Mouse (Mus musculus) kidney, adult 2 months (tissue): Measurements from ENCODE around the gene Smim24. TPM values are rescaled to one million over a fixed set of nuclear protein-coding genes. Genes with fewer than 3 reads are reported as not detected.

Source experiments
- DNase-seq: peaks from one replicate; pipeline ENCODE4 v3.0.0; 2021
- H3K27ac ChIP-seq: fragments of 200-500 bp; 2 replicates; pipeline ENCODE4 v1.5.1; 2012; ENCODE audit warnings: low read depth, low read length, control low read depth, inconsistent platforms; ENCODE audit not compliant: insufficient read depth
- H3K27me3 ChIP-seq: fragments of 200-500 bp; replicated peaks from 2 replicates; pipeline ENCODE4 v1.6.1; 2012; ENCODE audit warnings: mild to moderate bottlenecking, moderate library complexity, low read length, inconsistent platforms; ENCODE audit not compliant: control insufficient read depth, insufficient read depth
- H3K36me3 ChIP-seq: fragments of 200-500 bp; 2 replicates; pipeline ENCODE4 v1.6.1; 2012; ENCODE audit warnings: mild to moderate bottlenecking, moderate library complexity, low read length, inconsistent platforms; ENCODE audit not compliant: control insufficient read depth, insufficient read depth
- H3K4me1 ChIP-seq: fragments of 200-500 bp; 2 replicates; pipeline ENCODE4 v1.6.1; 2011; ENCODE audit warnings: low read length; ENCODE audit not compliant: control insufficient read depth, insufficient read depth
- H3K4me3 ChIP-seq: fragments of 200-500 bp; 2 replicates; pipeline ENCODE4 v1.5.1; 2011; ENCODE audit warnings: mild to moderate bottlenecking, low read depth, low read length, control low read depth; ENCODE audit not compliant: insufficient read depth
- CTCF ChIP-seq: fragments of 200-500 bp; conservative IDR thresholded peaks from 2 replicates; pipeline ENCODE4 v1.5.1; 2011; ENCODE audit warnings: low read depth, mild to moderate bottlenecking, control low read depth, low read length, moderate library complexity, mixed read lengths; ENCODE audit not compliant: insufficient read depth, insufficient read length
- POLR2A ChIP-seq: fragments of 200-500 bp; IDR thresholded peaks from one replicate; pipeline ENCODE4 v1.6.1; 2011; ENCODE audit warnings: low read depth, low read length, control low read depth
- WGBS: fragments of 180-500 bp; shearing (Covaris S2); methylation state at CpG from one replicate; pipeline ENCODE4 v1.1.7; 2018; 5-methylcytosine and 5-hydroxymethylcytosine counted together
- polyA plus RNA-seq: library from polyadenylated mRNA; depleted of rRNA; stranded (reverse); fragments of >200 nt; gene quantifications from 2 replicates; pipeline ENCODE4 v1.2.3, GENCODE M21; 2012

The Smim24 gene
- polyA plus RNA-seq, 1 experiment, result 694 TPM

GRCm38 (mm10) chr10:81351678-81352291, 41.1 kb upstream of the Smim24 start:
- Histone ChIP-seq H3K4me1 (peaks cover 17% of the 10 kb centered on the region), H3K4me3 (no peak overlapping the region), H3K27ac (no peak overlapping the region), H3K36me3 (no peaks in the 10 kb centered on the region), H3K27me3 (no peaks in the 10 kb centered on the region)
- DNase-seq, result no peak
- 36% methylated on average over 9 of the region's 9 CpGs for WGBS
- no peak for TF ChIP-seq POLR2A
- TF ChIP-seq CTCF, result no peak

GRCm38 (mm10) chr10:81354738-81355477, 37.9 kb upstream of the Smim24 start:
- no peak for TF ChIP-seq CTCF
- TF ChIP-seq POLR2A, result no peak
- H3K27ac ChIP-seq, result no peak overlapping the region
- WGBS, result 71% methylated on average over 9 of the region's 9 CpGs
- peak; percentile 27 for DNase-seq
- no peaks in the 10 kb centered on the region for H3K27me3 ChIP-seq
- H3K4me1 ChIP-seq, result peaks cover 19% of the 10 kb centered on the region
- H3K36me3 ChIP-seq, result no peaks in the 10 kb centered on the region
- no peak overlapping the region for H3K4me3 ChIP-seq

- no peaks in the 10 kb centered on the region for H3K27me3 ChIP-seq
- 73% methylated on average over 4 of the region's 4 CpGs for WGBS
These were observed 37.3 kb upstream of the Smim24 start for GRCm38 (mm10) chr10:81355533-81355932.

GRCm38 (mm10) chr10:81356352-81356990, 36.4 kb upstream of the Smim24 start:
- H3K4me3 ChIP-seq, result no peak overlapping the region
- WGBS, result 44% methylated on average over 12 of the region's 12 CpGs
- peak; percentile 57 for DNase-seq
- no peaks in the 10 kb centered on the region for H3K27me3 ChIP-seq
- H3K36me3 ChIP-seq, result no peaks in the 10 kb centered on the region
- TF ChIP-seq CTCF (no peak), POLR2A (no peak)
- no peak overlapping the region for H3K27ac ChIP-seq
- peaks cover 21% of the 10 kb centered on the region for H3K4me1 ChIP-seq

More at GRCm38 (mm10) chr10:81355533-81355932, 37.3 kb upstream of the Smim24 start:
- Histone ChIP-seq H3K36me3 (no peaks in the 10 kb centered on the region), H3K27ac (no peak overlapping the region), H3K4me1 (peaks cover 21% of the 10 kb centered on the region), H3K4me3 (no peak overlapping the region)
- DNase-seq, result peak; percentile 34
- TF ChIP-seq CTCF, result no peak
- no peak for TF ChIP-seq POLR2A

GRCm38 (mm10) chr10:81356991-81357844, 35.6 kb upstream of the Smim24 start, which contains the start of gene Mfsd12:
TSS of gene Mfsd12 (plus strand) at chr10:81357491.
- TF ChIP-seq POLR2A, result no peak
- no peak for TF ChIP-seq CTCF
- peaks cover 21% of the 10 kb centered on the region for H3K4me1 ChIP-seq
- peak within 1 kb of the TSS; percentile 74 for H3K4me3 ChIP-seq
- H3K27me3 ChIP-seq, result no peaks in the 10 kb centered on the region
- peak; percentile 95 for DNase-seq
- H3K36me3 ChIP-seq, result no peaks in the 10 kb centered on the region
- WGBS, result 2% methylated on average over 79 of the region's 79 CpGs
- H3K27ac ChIP-seq, result no peak within 1 kb of the TSS

GRCm38 (mm10) chr10:81358209-81358608, 34.6 kb upstream of the Smim24 start:
- TF ChIP-seq CTCF (no peak), POLR2A (no peak)
- Histone ChIP-seq H3K27me3 (no peaks in the 10 kb centered on the region), H3K4me1 (peaks cover 21% of the 10 kb centered on the region), H3K36me3 (no peaks in the 10 kb centered on the region), H3K4me3 (peak overlapping the region; percentile 74), H3K27ac (no peak overlapping the region)
- 42% methylated on average over 4 of the region's 4 CpGs for WGBS
- DNase-seq, result no peak
